Comparison of ENCODE assay signal across 31 mouse cellular contexts in genomic region chr12:83702796-83703195, GRCm38 (mm10). TPM values are rescaled to one million over a fixed set of nuclear protein-coding genes. Genes with fewer than 3 reads are reported as not detected.
A peak's percentile ranks its signal among the peaks of the same experiment; 100 is the strongest.
DNase-seq lines count a peak whose midpoint lies in the region; ATAC-seq and TF ChIP-seq lines count a peak whose summit lies in the region.
"Had no signal": no experiment of that assay in that cellular context is flagged by ENCODE, and none has a peak within 500 bp of the region (broad histone marks: within the 10 kb centered on the region; RNA-seq: fewer than 3 reads in every experiment).

No protein-coding gene starts in this region.

- no peak overlapping the region for H3K4me2 ChIP-seq in forebrain, postnatal 0 days (ENCODE audit: low read depth)
- no peak overlapping the region for H3K4me2 ChIP-seq in hindbrain, embryonic 11.5 days (replicated peaks; ENCODE audit: low read depth, low read length)
- no peak overlapping the region for H3K4me2 ChIP-seq in hindbrain, embryonic 13.5 days
- no peak overlapping the region for H3K4me2 ChIP-seq in neural tube, embryonic 11.5 days (ENCODE audit: low read depth)
- H3K4me2 ChIP-seq in kidney, embryonic 14.5 days (replicated peaks; ENCODE audit: low read depth, low read length) = no peak overlapping the region
- H3K4me2 ChIP-seq: embryonic facial prominence, embryonic 12.5 days; heart, embryonic 12.5 days; kidney, embryonic 15.5 days; lung, embryonic 15.5 days; midbrain, embryonic 12.5 days; neural tube, embryonic 12.5 days had no signal

- TF ChIP-seq CTCF in forebrain, postnatal 0 days (IDR thresholded peaks at IDR 0.05; ENCODE audit: low read depth) = no peak

- ATAC-seq in forebrain, postnatal 0 days = no peak
- 0 out of 2 replicates have a peak, but pooled peaks have one; percentile 27 for ATAC-seq in hindbrain, embryonic 11.5 days (ENCODE audit: low FRiP score)
- ATAC-seq in hindbrain, embryonic 13.5 days (ENCODE audit: low FRiP score) = no peak
- peak; percentile 60; the same call in 1 of the 2 replicates for ATAC-seq in neural tube, embryonic 11.5 days (ENCODE audit: insufficient read depth, low FRiP score, low TSS enrichment)
- no peak for ATAC-seq in kidney, embryonic 14.5 days (ENCODE audit: low FRiP score, low TSS enrichment)
- ATAC-seq: activated CD4-positive, CD25-positive, alpha-beta regulatory T cell, adult 4 months; inflammation-experienced regulatory T-cells, adult 6 months had no signal

- H3K4me3 ChIP-seq in forebrain, embryonic 10.5 days = no peak overlapping the region
- no peak overlapping the region for H3K4me3 ChIP-seq in forebrain, postnatal 0 days (ENCODE audit: low read depth, low read length)
- no peak overlapping the region for H3K4me3 ChIP-seq in hindbrain, embryonic 11.5 days (ENCODE audit: low read depth, low read length)
- H3K4me3 ChIP-seq in hindbrain, embryonic 13.5 days = no peak overlapping the region
- H3K4me3 ChIP-seq in neural tube, embryonic 11.5 days (ENCODE audit: low read depth, low read length) = no peak overlapping the region
- no peak overlapping the region for H3K4me3 ChIP-seq in kidney, embryonic 14.5 days (ENCODE audit: low read length)
- H3K4me3 ChIP-seq: embryonic facial prominence, embryonic 12.5 days; gastrocnemius, adult 2 months; heart, adult 2 months; heart, embryonic 12.5 days; kidney, embryonic 15.5 days; lung, embryonic 15.5 days; midbrain, embryonic 12.5 days; neural tube, embryonic 12.5 days had no signal

- peaks cover 56% of the 10 kb centered on the region for H3K36me3 ChIP-seq in forebrain, embryonic 10.5 days (replicated peaks)
- H3K36me3 ChIP-seq in forebrain, postnatal 0 days (ENCODE audit: insufficient read depth) = peaks cover 23% of the 10 kb centered on the region
- no peaks in the 10 kb centered on the region for H3K36me3 ChIP-seq in hindbrain, embryonic 11.5 days (ENCODE audit: control insufficient read depth, insufficient read depth, low read length)
- peaks cover 31% of the 10 kb centered on the region for H3K36me3 ChIP-seq in hindbrain, embryonic 13.5 days
- peaks cover 2% of the 10 kb centered on the region for H3K36me3 ChIP-seq in neural tube, embryonic 11.5 days (ENCODE audit: control insufficient read depth, insufficient read depth, low read length)
- peaks cover 26% of the 10 kb centered on the region; the same call in 1 of the 2 replicates for H3K36me3 ChIP-seq in kidney, embryonic 14.5 days (ENCODE audit: control insufficient read depth, insufficient read depth, low read length)

- H3K4me1 ChIP-seq in forebrain, embryonic 10.5 days = peaks cover 15% of the 10 kb centered on the region
- H3K4me1 ChIP-seq in forebrain, postnatal 0 days (ENCODE audit: insufficient read depth) = no peaks in the 10 kb centered on the region
- H3K4me1 ChIP-seq in hindbrain, embryonic 11.5 days (replicated peaks; ENCODE audit: control insufficient read depth, insufficient read depth, low read length) = no peaks in the 10 kb centered on the region
- peaks cover 8% of the 10 kb centered on the region; the same call in 1 of the 2 replicates for H3K4me1 ChIP-seq in hindbrain, embryonic 13.5 days (replicated peaks)
- no peaks in the 10 kb centered on the region for H3K4me1 ChIP-seq in neural tube, embryonic 11.5 days (ENCODE audit: control insufficient read depth, insufficient read depth, low read length)
- H3K4me1 ChIP-seq in kidney, embryonic 14.5 days (ENCODE audit: control insufficient read depth, insufficient read depth, low read length) = peaks cover 8% of the 10 kb centered on the region
- H3K4me1 ChIP-seq: embryonic facial prominence, embryonic 12.5 days; lung, embryonic 15.5 days; neural tube, embryonic 12.5 days had no signal

- H3K9me3 ChIP-seq in forebrain, embryonic 10.5 days = no peaks in the 10 kb centered on the region
- H3K9me3 ChIP-seq in forebrain, postnatal 0 days (ENCODE audit: low read length) = no peaks in the 10 kb centered on the region
- H3K9me3 ChIP-seq in hindbrain, embryonic 11.5 days (ENCODE audit: control insufficient read depth, low read length) = no peaks in the 10 kb centered on the region
- no peaks in the 10 kb centered on the region for H3K9me3 ChIP-seq in hindbrain, embryonic 13.5 days
- no peaks in the 10 kb centered on the region for H3K9me3 ChIP-seq in neural tube, embryonic 11.5 days (ENCODE audit: control insufficient read depth, low read length)
- no peaks in the 10 kb centered on the region for H3K9me3 ChIP-seq in kidney, embryonic 14.5 days (ENCODE audit: control insufficient read depth, low read length)
- H3K9me3 ChIP-seq: embryonic facial prominence, embryonic 12.5 days; heart, embryonic 12.5 days; kidney, embryonic 15.5 days; lung, embryonic 15.5 days; midbrain, embryonic 12.5 days; neural tube, embryonic 12.5 days had no signal

- no peak overlapping the region for H3K27ac ChIP-seq in forebrain, embryonic 10.5 days
- no peak overlapping the region for H3K27ac ChIP-seq in forebrain, postnatal 0 days (ENCODE audit: low read depth, low read length)
- no peak overlapping the region for H3K27ac ChIP-seq in hindbrain, embryonic 11.5 days (ENCODE audit: low read depth, low read length)
- no peak overlapping the region for H3K27ac ChIP-seq in hindbrain, embryonic 13.5 days
- no peak overlapping the region for H3K27ac ChIP-seq in neural tube, embryonic 11.5 days (ENCODE audit: low read depth, low read length)
- no peak overlapping the region for H3K27ac ChIP-seq in kidney, embryonic 14.5 days (ENCODE audit: low read depth, low read length)
- H3K27ac ChIP-seq: embryonic facial prominence, embryonic 12.5 days; gastrocnemius, adult 2 months; heart, adult 2 months; kidney, embryonic 15.5 days; lung, embryonic 15.5 days; midbrain, embryonic 12.5 days; neural tube, embryonic 12.5 days; stomach, postnatal 0 days had no signal

- WGBS in forebrain, embryonic 10.5 days = 66% methylated on average over 4 of the region's 4 CpGs
- WGBS in forebrain, postnatal 0 days = 33% methylated on average over 4 of the region's 4 CpGs
- 38% methylated on average over 4 of the region's 4 CpGs for whole genome bisulfite sequencing in hindbrain, embryonic 11.5 days
- WGBS in hindbrain, embryonic 13.5 days = 34% methylated on average over 4 of the region's 4 CpGs
- 34% methylated on average over 4 of the region's 4 CpGs for WGBS in neural tube, embryonic 11.5 days
- 85% methylated on average over 4 of the region's 4 CpGs for WGBS in kidney, embryonic 14.5 days

- DNase-seq in forebrain, embryonic 10.5 days (ENCODE audit: extremely low spot score, low spot score) = peak; percentile 30
- DNase-seq in forebrain, postnatal 0 days = no peak
- DNase-seq in hindbrain, embryonic 11.5 days (ENCODE audit: low spot score) = peak; percentile 35
- DNase-seq in neural tube, embryonic 11.5 days (ENCODE audit: low spot score) = peak; percentile 31
- DNase-seq in neural tube, embryonic 10.5 days (ENCODE audit: extremely low spot score, low spot score) = no peak
- DNase-seq in cerebellum, adult 11 months = no peak
- DNase-seq: adrenal gland, adult 8-10 months; cerebellum, adult 11-12 months; cerebellum, postnatal 10 days; gastrocnemius, adult 2 months; gastrocnemius, postnatal 36 days; heart, adult 2 months; kidney, adult 11 months; kidney, postnatal 25 days; liver; right cerebral cortex, adult 18-20 months; spleen, adult 18-20 months; thymus, adult 18-20 months; thymus, postnatal 25 days had no signal

- H3K27me3 ChIP-seq in forebrain, embryonic 10.5 days (ENCODE audit: poor library complexity, severe bottlenecking) = no peaks in the 10 kb centered on the region
- no peaks in the 10 kb centered on the region for H3K27me3 ChIP-seq in forebrain, postnatal 0 days (ENCODE audit: insufficient read depth, low read length)
- no peaks in the 10 kb centered on the region for H3K27me3 ChIP-seq in hindbrain, embryonic 11.5 days (ENCODE audit: control insufficient read depth, insufficient read depth, low read length)
- H3K27me3 ChIP-seq in hindbrain, embryonic 13.5 days = no peaks in the 10 kb centered on the region
- H3K27me3 ChIP-seq in neural tube, embryonic 11.5 days (ENCODE audit: control insufficient read depth, insufficient read depth, low read length) = no peaks in the 10 kb centered on the region
- H3K27me3 ChIP-seq in kidney, embryonic 14.5 days (ENCODE audit: control insufficient read depth, insufficient read depth, low read length) = no peaks in the 10 kb centered on the region
- H3K27me3 ChIP-seq: CH12.LX; embryonic facial prominence, embryonic 12.5 days; heart, embryonic 12.5 days; kidney, embryonic 15.5 days; lung, embryonic 15.5 days; midbrain, embryonic 12.5 days; neural tube, embryonic 12.5 days had no signal

- no peak overlapping the region for H3K9ac ChIP-seq in forebrain, postnatal 0 days
- no peak overlapping the region for H3K9ac ChIP-seq in hindbrain, embryonic 11.5 days (ENCODE audit: low read depth, low read length)
- no peak overlapping the region for H3K9ac ChIP-seq in hindbrain, embryonic 13.5 days
- H3K9ac ChIP-seq in neural tube, embryonic 11.5 days (ENCODE audit: low read length) = no peak overlapping the region
- H3K9ac ChIP-seq in kidney, embryonic 14.5 days (ENCODE audit: low read depth, low read length) = no peak overlapping the region
- H3K9ac ChIP-seq: embryonic facial prominence, embryonic 12.5 days; heart, embryonic 12.5 days; kidney, embryonic 15.5 days; lung, embryonic 15.5 days; midbrain, embryonic 12.5 days; neural tube, embryonic 12.5 days had no signal

RNA-seq across cellular contexts. Expression of gene Psen1, which starts 14.8 kb away (rescaled TPM):
- polyA plus RNA-seq in forebrain, embryonic 10.5 days (2016; fragmentation: Nextera tagmentation; extraction: Ambion mirVana) = 58.2 and 60.5 TPM in 2 replicates
- 47.7 and 51.7 TPM in 2 replicates for total RNA-seq in forebrain, postnatal 0 days (2014; rRNA removed)
- polyA plus RNA-seq in forebrain, postnatal 0 days (2015; fragmentation: Nextera tagmentation; extraction: Ambion mirVana) = 47.5 and 58.0 TPM in 2 replicates
- polyA plus RNA-seq in hindbrain, embryonic 11.5 days (2014; fragmentation: Nextera tagmentation; extraction: Ambion mirVana) = 76.3 and 76.6 TPM in 2 replicates
- 66.4 and 68.5 TPM in 2 replicates for polyA plus RNA-seq in hindbrain, embryonic 13.5 days (2015; fragmentation: Nextera tagmentation; extraction: Ambion mirVana)
- polyA plus RNA-seq in neural tube, embryonic 11.5 days (2014; fragmentation: Nextera tagmentation; extraction: Ambion mirVana) = 74.8 and 77.7 TPM in 2 replicates
- polyA plus RNA-seq in kidney, embryonic 14.5 days (2014; fragmentation: Nextera tagmentation; extraction: Ambion mirVana) = 43.2 and 72.9 TPM in 2 replicates

Comparison
In these comparisons a context has a peak if more than half of its experiments do, and no peak if none do; other contexts are left out.
1. DNase-seq: peak in forebrain, embryonic 10.5 days (single experiment), hindbrain, embryonic 11.5 days (single experiment) and neural tube, embryonic 11.5 days (single experiment); none in forebrain, postnatal 0 days (single experiment), neural tube, embryonic 10.5 days (single experiment) and cerebellum, adult 11 months (single experiment).
2. ATAC-seq: peak in hindbrain, embryonic 11.5 days (single experiment) and neural tube, embryonic 11.5 days (single experiment); none in forebrain, postnatal 0 days (single experiment), hindbrain, embryonic 13.5 days (single experiment) and kidney, embryonic 14.5 days (single experiment).